Mouse (Mus musculus) ES-Bruce4 (cell line): Measurements from ENCODE around the gene Urad.

Experiments
- CTCF ChIP-seq: IDR thresholded peaks from one replicate; pipeline ENCODE4 v1.8.1; 2011; ENCODE audit warnings: low read depth, low read length
- EP300 ChIP-seq: IDR thresholded peaks from 2 replicates; pipeline ENCODE4 v1.6.1; 2011; ENCODE audit warnings: low read depth, low read length; ENCODE audit not compliant: insufficient read depth
- POLR2A ChIP-seq: IDR thresholded peaks from one replicate; pipeline ENCODE4 v1.8.1; 2011; ENCODE audit warnings: low read length; ENCODE audit not compliant: insufficient read depth

DNA sequence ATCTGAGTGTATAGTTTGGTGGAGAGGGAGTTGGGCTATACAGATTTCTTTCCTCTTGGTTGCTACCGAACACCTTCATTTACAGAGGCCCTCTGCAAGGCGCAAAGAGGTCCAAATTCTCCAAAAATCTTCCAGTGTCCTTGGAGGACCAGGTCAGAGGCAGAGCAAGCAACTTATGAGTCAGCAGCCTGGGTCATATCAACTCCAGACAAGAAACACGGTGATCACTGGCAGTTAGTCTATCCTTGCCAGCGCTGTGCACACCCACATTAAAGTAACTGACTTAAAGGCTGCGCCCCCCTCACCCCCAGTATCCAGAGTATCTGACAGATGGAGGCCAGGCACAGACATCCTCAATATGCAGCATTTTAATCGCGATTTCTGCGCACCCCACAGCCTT, 53.5 kb downstream of the Urad start:
- no peak for TF ChIP-seq CTCF
- no peak for TF ChIP-seq POLR2A
- no peak for TF ChIP-seq EP300
